Mouse (Mus musculus): ENCODE data around the gene Sephs2. TPM values are rescaled to one million over a fixed set of nuclear protein-coding genes. Genes with fewer than 3 reads are reported as not detected.
A peak's percentile ranks its signal among the peaks of the same experiment; 100 is the strongest.

Gene Sephs2
- total and polyA plus RNA-seq, 2 experiments from 2014 or later: 70.0 to 95.2 TPM

GRCm38 (mm10) chr7:127263526-127263925 is 10.3 kb downstream of the Sephs2 start:
- no peak for TF ChIP-seq CTCF (IDR thresholded peaks at IDR 0.05)
- H3K27ac ChIP-seq (ENCODE audit: low read depth, low read length): no peak overlapping the region
- no peaks in the 10 kb centered on the region for H3K36me3 ChIP-seq (ENCODE audit: insufficient read depth, low read length)
- WGBS: 90% methylated on average over 3 of the region's 3 CpGs
- no peaks in the 10 kb centered on the region for H3K27me3 ChIP-seq (ENCODE audit: insufficient read depth, low read length)
- H3K9ac ChIP-seq (replicated peaks; ENCODE audit: low read length, poor library complexity, severe bottlenecking): no peak overlapping the region
- peaks cover 5% of the 10 kb centered on the region; the same call in 1 of the 2 replicates for H3K4me1 ChIP-seq (ENCODE audit: insufficient read depth, low read length)
- DNase-seq (ENCODE audit: low spot score) (no peak), ATAC-seq (ENCODE audit: low FRiP score) (no peak)
- no peak overlapping the region for H3K4me2 ChIP-seq (ENCODE audit: low read depth, low read length, poor library complexity, severe bottlenecking)
- H3K9me3 ChIP-seq (ENCODE audit: low read length): no peaks in the 10 kb centered on the region
- no peak overlapping the region for H3K4me3 ChIP-seq (ENCODE audit: low read depth, low read length)

- no peak for DNase-seq (ENCODE audit: low spot score)
- 87% methylated on average over 10 of the region's 10 CpGs for WGBS
These were observed 11.5 kb downstream of the Sephs2 start for GRCm38 (mm10) chr7:127262218-127262961.

GRCm38 (mm10) chr7:127260309-127261111 is 13.3 kb downstream of the Sephs2 start, which contains the start of gene Dctpp1:
Gene Dctpp1 (minus strand): TSS chr7:127260709.
- peaks cover 5% of the 10 kb centered on the region; the same call in 1 of the 2 replicates for H3K4me1 ChIP-seq (ENCODE audit: insufficient read depth, low read length)
- H3K36me3 ChIP-seq (ENCODE audit: insufficient read depth, low read length): 0 out of 2 replicates have a peak, but pooled peaks cover 3% of the 10 kb centered on the region
- peak within 1 kb of the TSS; percentile 63 for H3K4me3 ChIP-seq (ENCODE audit: low read depth, low read length)
- DNase-seq (ENCODE audit: low spot score) (peak; percentile 99), ATAC-seq (ENCODE audit: low FRiP score) (peak; percentile 99)
- H3K27ac ChIP-seq (ENCODE audit: low read depth, low read length): peak within 1 kb of the TSS; percentile 47
- H3K9me3 ChIP-seq (ENCODE audit: low read length): no peaks in the 10 kb centered on the region
- no peaks in the 10 kb centered on the region for H3K27me3 ChIP-seq (ENCODE audit: insufficient read depth, low read length)
- TF ChIP-seq CTCF (IDR thresholded peaks at IDR 0.05): peak; percentile 94
- under 1% methylated on average over 50 of the region's 50 CpGs for WGBS
- H3K4me2 ChIP-seq (ENCODE audit: low read depth, low read length, poor library complexity, severe bottlenecking): peak within 1 kb of the TSS; percentile 70
- peak within 1 kb of the TSS; percentile 64 for H3K9ac ChIP-seq (replicated peaks; ENCODE audit: low read length, poor library complexity, severe bottlenecking)

More at GRCm38 (mm10) chr7:127262218-127262961, 11.5 kb downstream of the Sephs2 start:
- no peak for ATAC-seq (ENCODE audit: low FRiP score)
- H3K27ac ChIP-seq (ENCODE audit: low read depth, low read length): no peak overlapping the region
- H3K36me3 ChIP-seq (ENCODE audit: insufficient read depth, low read length): no peaks in the 10 kb centered on the region
- no peak for TF ChIP-seq CTCF (IDR thresholded peaks at IDR 0.05)
- no peak overlapping the region for H3K4me3 ChIP-seq (ENCODE audit: low read depth, low read length)
- no peaks in the 10 kb centered on the region for H3K27me3 ChIP-seq (ENCODE audit: insufficient read depth, low read length)
- H3K4me1 ChIP-seq (ENCODE audit: insufficient read depth, low read length): peaks cover 5% of the 10 kb centered on the region; the same call in 1 of the 2 replicates
- H3K9ac ChIP-seq (replicated peaks; ENCODE audit: low read length, poor library complexity, severe bottlenecking): no peak overlapping the region
- no peaks in the 10 kb centered on the region for H3K9me3 ChIP-seq (ENCODE audit: low read length)
- H3K4me2 ChIP-seq (ENCODE audit: low read depth, low read length, poor library complexity, severe bottlenecking): no peak overlapping the region

GRCm38 (mm10) chr7:127259186-127259905 is 14.5 kb downstream of the Sephs2 start:
- WGBS: 74% methylated on average over 8 of the region's 8 CpGs
- no peak overlapping the region for H3K9ac ChIP-seq (replicated peaks; ENCODE audit: low read length, poor library complexity, severe bottlenecking)
- H3K9me3 ChIP-seq (ENCODE audit: low read length): no peaks in the 10 kb centered on the region
- H3K36me3 ChIP-seq (ENCODE audit: insufficient read depth, low read length): 0 out of 2 replicates have a peak, but pooled peaks cover 3% of the 10 kb centered on the region
- peak overlapping the region; percentile 70 for H3K4me2 ChIP-seq (ENCODE audit: low read depth, low read length, poor library complexity, severe bottlenecking)
- H3K4me1 ChIP-seq (ENCODE audit: insufficient read depth, low read length): peaks cover 5% of the 10 kb centered on the region; the same call in 1 of the 2 replicates
- no peak overlapping the region for H3K27ac ChIP-seq (ENCODE audit: low read depth, low read length)
- ATAC-seq (ENCODE audit: low FRiP score): no peak
- no peak for DNase-seq (ENCODE audit: low spot score)
- H3K27me3 ChIP-seq (ENCODE audit: insufficient read depth, low read length): no peaks in the 10 kb centered on the region
- TF ChIP-seq CTCF (IDR thresholded peaks at IDR 0.05): peak; percentile 32
- H3K4me3 ChIP-seq (ENCODE audit: low read depth, low read length): peak overlapping the region; percentile 63

GRCm38 (mm10) chr7:127256518-127256917 is 17.3 kb downstream of the Sephs2 start:
- Histone ChIP-seq H3K27ac (ENCODE audit: low read depth, low read length) (no peak overlapping the region), H3K4me2 (ENCODE audit: low read depth, low read length, poor library complexity, severe bottlenecking) (no peak overlapping the region), H3K9ac (replicated peaks; ENCODE audit: low read length, poor library complexity, severe bottlenecking) (no peak overlapping the region), H3K9me3 (ENCODE audit: low read length) (no peaks in the 10 kb centered on the region), H3K36me3 (ENCODE audit: insufficient read depth, low read length) (peaks cover 7% of the 10 kb centered on the region; the same call in 1 of the 2 replicates), H3K4me3 (ENCODE audit: low read depth, low read length) (no peak overlapping the region), H3K4me1 (ENCODE audit: insufficient read depth, low read length) (peaks cover 5% of the 10 kb centered on the region; the same call in 1 of the 2 replicates), H3K27me3 (ENCODE audit: insufficient read depth, low read length) (no peaks in the 10 kb centered on the region)
- WGBS: 90% methylated on average over 5 of the region's 5 CpGs
- ATAC-seq (ENCODE audit: low FRiP score) (no peak), DNase-seq (ENCODE audit: low spot score) (no peak)
- no peak for TF ChIP-seq CTCF (IDR thresholded peaks at IDR 0.05)

Data from midbrain, postnatal 0 days (tissue).